8 mouse cellular contexts compared by ENCODE assay signal in genomic region chr1:60823006-60823665, GRCm38 (mm10).
DNase-seq lines count a peak whose midpoint lies in the region; ATAC-seq and TF ChIP-seq lines count a peak whose summit lies in the region.

No protein-coding gene starts in this region.

- H3K9me3 ChIP-seq in embryonic facial prominence, embryonic 12.5 days: no peaks in the 10 kb centered on the region
- H3K9me3 ChIP-seq in lung, embryonic 14.5 days (ENCODE audit: low read depth, low read length): no peaks in the 10 kb centered on the region

- H3K4me1 ChIP-seq in embryonic facial prominence, embryonic 12.5 days: no peaks in the 10 kb centered on the region
- H3K4me1 ChIP-seq in lung, embryonic 14.5 days (ENCODE audit: insufficient read depth): peaks cover 4% of the 10 kb centered on the region

- peak; percentile 66 for TF ChIP-seq CTCF in lung, embryonic 14.5 days (IDR thresholded peaks at IDR 0.05; ENCODE audit: low read depth)

- H3K9ac ChIP-seq in embryonic facial prominence, embryonic 12.5 days: no peak overlapping the region
- no peak overlapping the region for H3K9ac ChIP-seq in lung, embryonic 14.5 days

- peak; percentile 35; the same call in 1 of the 2 replicates for ATAC-seq in embryonic facial prominence, embryonic 12.5 days (ENCODE audit: insufficient number of reproducible peaks, insufficient read depth, low FRiP score, low TSS enrichment)
- no peak for ATAC-seq in lung, embryonic 14.5 days (ENCODE audit: insufficient read depth)

- peak; percentile 58 for DNase-seq in 3T3-L1 (ENCODE audit: low read depth, low spot score)
- DNase-seq in A20 (ENCODE audit: low read depth, low spot score): peak; percentile 63
- DNase-seq in adrenal gland, postnatal 36 days: peak; percentile 72 to 75
- peak; percentile 49 to 61 for DNase-seq in kidney, postnatal 25 days
- peak; percentile 26 for DNase-seq in lung, embryonic 14.5 days
- DNase-seq in spleen, postnatal 10 days (ENCODE audit: low spot score in 2 of 2): peak; percentile 33 to 75
- DNase-seq in ovary, adult 18-20 months (ENCODE audit: low spot score): no peak

- H3K4me3 ChIP-seq in embryonic facial prominence, embryonic 12.5 days: no peak overlapping the region
- H3K4me3 ChIP-seq in lung, embryonic 14.5 days (ENCODE audit: low read depth, low read length): no peak overlapping the region

- H3K27me3 ChIP-seq in embryonic facial prominence, embryonic 12.5 days: no peaks in the 10 kb centered on the region
- H3K27me3 ChIP-seq in lung, embryonic 14.5 days (ENCODE audit: insufficient read depth, low read length): no peaks in the 10 kb centered on the region

- no peaks in the 10 kb centered on the region for H3K36me3 ChIP-seq in embryonic facial prominence, embryonic 12.5 days
- no peaks in the 10 kb centered on the region for H3K36me3 ChIP-seq in lung, embryonic 14.5 days (ENCODE audit: insufficient read depth)

- no peak overlapping the region for H3K4me2 ChIP-seq in embryonic facial prominence, embryonic 12.5 days (replicated peaks)
- no peak overlapping the region for H3K4me2 ChIP-seq in lung, embryonic 14.5 days

- H3K27ac ChIP-seq in embryonic facial prominence, embryonic 12.5 days: no peak overlapping the region
- H3K27ac ChIP-seq in lung, embryonic 14.5 days (ENCODE audit: low read depth): no peak overlapping the region

- WGBS in embryonic facial prominence, embryonic 12.5 days: 52% methylated on average over 8 of the region's 8 CpGs
- 58% methylated on average over 8 of the region's 8 CpGs for WGBS in lung, embryonic 14.5 days
